ENCODE assay signal across 21 mouse cellular contexts in genomic region chr2:68885206-68885605, GRCm38 (mm10). TPM values are rescaled to one million over a fixed set of nuclear protein-coding genes. Genes with fewer than 3 reads are reported as not detected.
DNase-seq lines count a peak whose midpoint lies in the region; ATAC-seq and TF ChIP-seq lines count a peak whose summit lies in the region.
"Had no signal": no experiment of that assay in that cellular context is flagged by ENCODE, and none has a peak within 500 bp of the region (broad histone marks: within the 10 kb centered on the region; RNA-seq: fewer than 3 reads in every experiment).

No protein-coding gene starts in this region.

- peaks cover 27% of the 10 kb centered on the region for H3K4me1 ChIP-seq in limb, embryonic 15.5 days
- H3K4me1 ChIP-seq in limb, embryonic 10.5 days = peaks cover 19% of the 10 kb centered on the region

- H3K4me3 ChIP-seq in limb, embryonic 15.5 days = no peak overlapping the region
- no peak overlapping the region for H3K4me3 ChIP-seq in limb, embryonic 10.5 days
- no peak overlapping the region for H3K4me3 ChIP-seq in myocyte
- H3K4me3 ChIP-seq: heart, adult 2 months; heart, embryonic 13.5 days; hindbrain, embryonic 13.5 days; kidney, embryonic 15.5 days; neural tube, embryonic 13.5 days had no signal

- no peak for DNase-seq in limb, embryonic 10.5 days (ENCODE audit: low spot score)
- peak; percentile 38 for DNase-seq in 3134 (ENCODE audit: extremely low read depth, insufficient read length, low spot score)
- DNase-seq in 3T3-L1 (ENCODE audit: low read depth, low spot score) = peak; percentile 67
- no peak for DNase-seq in adrenal gland, postnatal 10 days
- DNase-seq in urinary bladder, postnatal 4 days (ENCODE audit: low spot score in 2 of 2) = no peak
- DNase-seq: adrenal gland, postnatal 25 days; cerebellum, adult 8-10 months; heart, adult 2 months; kidney, adult 11 months; kidney, postnatal 36 days; left cerebral cortex, postnatal 4 days; right cerebral cortex, postnatal 4 days; thymus, postnatal 25 days had no signal

- no peak for TF ChIP-seq POLR2A in myocyte (IDR thresholded peaks at IDR 0.05; ENCODE audit: insufficient read length, low read depth)

- H3K27me3 ChIP-seq in limb, embryonic 15.5 days = no peaks in the 10 kb centered on the region
- H3K27me3 ChIP-seq in limb, embryonic 10.5 days (ENCODE audit: low read depth, poor library complexity, severe bottlenecking) = no peaks in the 10 kb centered on the region
- no peaks in the 10 kb centered on the region for H3K27me3 ChIP-seq in myocyte (ENCODE audit: control insufficient read depth, insufficient read depth, insufficient read length)
- H3K27me3 ChIP-seq: heart, embryonic 13.5 days; hindbrain, embryonic 13.5 days; kidney, embryonic 15.5 days; neural tube, embryonic 13.5 days had no signal

- no peak for ATAC-seq in limb, embryonic 15.5 days (ENCODE audit: insufficient number of reproducible peaks, low FRiP score, low TSS enrichment, low read depth)
- ATAC-seq: forebrain, embryonic 14.5 days had no signal

- 0 out of 2 replicates have a peak overlapping the region, but pooled peaks have one; percentile 5 for H3K4me2 ChIP-seq in limb, embryonic 15.5 days
- peak overlapping the region; percentile 57 for H3K4me2 ChIP-seq in myocyte (ENCODE audit: low read depth)
- H3K4me2 ChIP-seq: heart, embryonic 13.5 days; hindbrain, embryonic 13.5 days; neural tube, embryonic 13.5 days had no signal

- no peaks in the 10 kb centered on the region for H3K9me3 ChIP-seq in limb, embryonic 15.5 days
- no peaks in the 10 kb centered on the region for H3K9me3 ChIP-seq in limb, embryonic 10.5 days (replicated peaks)
- H3K9me3 ChIP-seq: heart, embryonic 13.5 days; hindbrain, embryonic 13.5 days; kidney, embryonic 15.5 days; neural tube, embryonic 13.5 days had no signal

- H3K9ac ChIP-seq in limb, embryonic 15.5 days = no peak overlapping the region
- H3K9ac ChIP-seq: heart, embryonic 13.5 days; hindbrain, embryonic 13.5 days; kidney, embryonic 15.5 days; neural tube, embryonic 13.5 days had no signal

- WGBS in limb, embryonic 15.5 days = 89% methylated on average over 2 of the region's 2 CpGs
- 87% methylated on average over 2 of the region's 2 CpGs for WGBS in limb, embryonic 10.5 days

- H3K27ac ChIP-seq in limb, embryonic 15.5 days = no peak overlapping the region
- H3K27ac ChIP-seq in limb, embryonic 10.5 days = no peak overlapping the region
- H3K27ac ChIP-seq: heart, adult 2 months; heart, embryonic 13.5 days; hindbrain, embryonic 13.5 days; macrophage; neural tube, embryonic 13.5 days had no signal

- no peaks in the 10 kb centered on the region for H3K36me3 ChIP-seq in limb, embryonic 15.5 days
- no peaks in the 10 kb centered on the region for H3K36me3 ChIP-seq in limb, embryonic 10.5 days
- no peaks in the 10 kb centered on the region for H3K36me3 ChIP-seq in myocyte (ENCODE audit: control insufficient read depth, insufficient read depth)
- H3K36me3 ChIP-seq: hindbrain, embryonic 13.5 days; neural tube, embryonic 13.5 days had no signal

- H3ac ChIP-seq in myocyte (ENCODE audit: control insufficient read depth, insufficient read length) = no peak overlapping the region

- H3K79me2 ChIP-seq in myocyte (ENCODE audit: control insufficient read depth, insufficient read depth) = peaks cover 81% of the 10 kb centered on the region

TF ChIP-seq in myocyte, 11 proteins besides CTCF, POLR2A, EP300 and RAD21:
- TF ChIP-seq E2F4 (IDR thresholded peaks at IDR 0.05; ENCODE audit: insufficient read depth) (no peak), POLR2AphosphoS2 (IDR thresholded peaks at IDR 0.05; ENCODE audit: insufficient read length, low read depth) (no peak), USF1 (IDR thresholded peaks at IDR 0.05; ENCODE audit: low read depth) (no peak), MYOD1 (IDR thresholded peaks at IDR 0.05; ENCODE audit: control insufficient read depth in 1 of 3, insufficient read length in 2 of 3, low read depth in 2 of 3) (no peak), SRF (IDR thresholded peaks at IDR 0.05; ENCODE audit: control insufficient read depth, insufficient read length, low read depth) (no peak), CEBPB (IDR thresholded peaks at IDR 0.05; ENCODE audit: insufficient read depth, poor library complexity, severe bottlenecking) (no peak), MAX (IDR thresholded peaks at IDR 0.05; ENCODE audit: low read depth) (no peak), TCF3 (IDR thresholded peaks at IDR 0.05; ENCODE audit: insufficient read length, low read depth) (no peak), TCF12 (IDR thresholded peaks at IDR 0.05; ENCODE audit: insufficient read depth, poor library complexity, severe bottlenecking) (no peak), MYOG (IDR thresholded peaks at IDR 0.05; ENCODE audit: control insufficient read depth in 1 of 3, insufficient read depth in 1 of 3, insufficient read length in 2 of 3, low read depth in 2 of 3) (no peak), REST (IDR thresholded peaks at IDR 0.05; ENCODE audit: insufficient read depth, insufficient read length) (no peak)
TF ChIP-seq in myocyte: peak in this region for 0.

RNA-seq across cellular contexts. Expression of gene Cers6, which starts 24.0 kb away (rescaled TPM):
- polyA plus RNA-seq in limb, embryonic 15.5 days (2015; fragmentation: Nextera tagmentation; extraction: Ambion mirVana) = 24.3 and 27.6 TPM in 2 replicates
- polyA plus RNA-seq in limb, embryonic 10.5 days (2016; fragmentation: Nextera tagmentation; extraction: Ambion mirVana) = 25.4 and 25.6 TPM in 2 replicates
- polyA plus RNA-seq in myocyte (2012; fragmentation: generic; extraction: Trizol) = 16.5 TPM
- total RNA-seq in adrenal gland, postnatal 10 days (2021) = 1 to 10 TPM; 8.0 to 9.6 TPM

Comparison
In these comparisons a context has a peak if more than half of its experiments do, and no peak if none do; other contexts are left out.
1. DNase-seq: peak in 3134 (single experiment) and 3T3-L1 (single experiment); none in limb, embryonic 10.5 days (single experiment), adrenal gland, postnatal 10 days (single experiment) and urinary bladder, postnatal 4 days (0 of 2).